Mouse (Mus musculus): ENCODE measurements at regions not wholly inside any gene's neighbourhood (a gene's known extent, or its start where the extent isn't known, plus 50 kb on each side); places are given as distances from the start of the nearest gene placed in this dataset.

DNA sequence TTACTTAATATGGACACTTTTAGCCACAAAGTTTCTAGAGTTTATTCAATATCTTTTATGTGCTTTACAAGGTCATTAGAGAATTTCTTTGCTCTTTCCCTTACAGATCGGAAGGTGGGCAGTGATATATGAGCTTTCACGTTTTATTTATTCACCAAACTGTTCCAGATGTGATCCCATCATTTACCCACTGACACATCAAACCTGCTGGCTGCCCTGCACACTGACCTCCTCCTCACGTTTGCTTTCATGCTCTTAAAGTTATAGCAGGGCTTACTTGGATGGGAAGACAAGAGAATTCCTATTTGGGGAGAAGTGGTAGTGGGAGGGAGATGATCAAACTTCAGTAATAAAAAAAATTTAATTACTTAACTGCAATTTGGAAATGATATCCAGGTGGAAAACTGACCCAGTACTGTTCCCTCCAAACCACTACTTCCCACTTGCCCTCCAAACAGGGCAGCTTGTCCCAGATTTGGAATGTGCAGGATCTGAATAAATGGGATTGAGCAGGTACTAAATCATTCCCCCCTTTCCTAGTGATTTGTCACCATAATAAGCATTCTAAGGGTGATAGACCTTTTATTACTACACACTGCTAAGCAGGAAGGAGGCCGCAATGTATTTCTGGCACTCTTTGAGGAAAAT lies 144.2 kb downstream of the 1700020N15Rik start:
- peak; percentile 1 for DNase-seq (ENCODE audit: extremely low spot score)

DNA sequence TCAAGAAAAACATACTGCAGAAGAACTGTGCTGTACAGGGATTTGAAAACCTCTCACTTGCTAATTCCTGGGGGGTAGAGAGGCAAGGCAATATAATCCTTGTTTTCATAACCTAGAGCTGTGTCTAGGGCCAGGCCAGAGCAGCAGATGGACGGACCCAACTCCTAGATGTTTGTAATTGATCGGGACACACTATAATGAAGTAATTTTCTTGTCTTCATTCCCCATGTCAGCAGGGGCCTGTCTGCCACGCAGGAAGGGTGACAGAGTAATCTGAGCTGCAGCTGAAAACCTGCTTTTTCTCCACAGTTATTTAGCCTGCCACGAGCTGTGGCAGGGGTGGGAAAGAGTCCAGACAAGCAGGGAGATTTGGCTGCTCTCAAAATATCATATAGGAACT lies 149.2 kb downstream of the 1700020N15Rik start:
- peak; percentile 1 for DNase-seq (ENCODE audit: extremely low spot score)

DNA sequence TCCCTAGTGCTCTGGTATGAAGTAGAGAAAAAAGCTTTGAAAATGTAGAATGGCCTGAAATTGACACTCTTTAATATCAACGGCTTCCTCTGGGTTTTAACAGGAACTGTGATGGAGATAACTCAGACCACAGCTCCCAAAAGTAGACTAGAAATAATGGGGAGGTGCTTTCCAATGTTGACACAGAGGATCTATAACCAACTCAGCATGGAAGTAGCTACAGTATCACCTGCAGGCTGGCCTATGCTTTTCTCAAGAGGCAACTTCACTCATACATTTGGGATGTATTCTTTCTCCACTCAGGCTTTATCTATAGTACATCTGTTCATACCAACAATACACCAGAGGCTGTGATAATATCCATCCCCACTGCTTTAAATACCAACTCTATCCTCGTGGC lies 154.5 kb downstream of the 1700020N15Rik start:
- no peak for DNase-seq (ENCODE audit: extremely low spot score)

All from embryo, embryonic 9.5 days (tissue).